Mouse (Mus musculus): Measurements from ENCODE around the gene Cpt1c. TPM values are rescaled to one million over a fixed set of nuclear protein-coding genes. Genes with fewer than 3 reads are reported as not detected.
"Not testable (repeated sequence)": the region's sequence is repeated elsewhere in the genome, so short reads cannot be mapped to it uniquely, and the experiment has no call there.

Cpt1c gene
- total RNA-seq (2014; fragmentation: Nextera tagmentation) = 4.1 and 11.5 TPM in 2 replicates
- 0.91 and 1.3 TPM in 2 replicates for total RNA-seq (2017)

DNA sequence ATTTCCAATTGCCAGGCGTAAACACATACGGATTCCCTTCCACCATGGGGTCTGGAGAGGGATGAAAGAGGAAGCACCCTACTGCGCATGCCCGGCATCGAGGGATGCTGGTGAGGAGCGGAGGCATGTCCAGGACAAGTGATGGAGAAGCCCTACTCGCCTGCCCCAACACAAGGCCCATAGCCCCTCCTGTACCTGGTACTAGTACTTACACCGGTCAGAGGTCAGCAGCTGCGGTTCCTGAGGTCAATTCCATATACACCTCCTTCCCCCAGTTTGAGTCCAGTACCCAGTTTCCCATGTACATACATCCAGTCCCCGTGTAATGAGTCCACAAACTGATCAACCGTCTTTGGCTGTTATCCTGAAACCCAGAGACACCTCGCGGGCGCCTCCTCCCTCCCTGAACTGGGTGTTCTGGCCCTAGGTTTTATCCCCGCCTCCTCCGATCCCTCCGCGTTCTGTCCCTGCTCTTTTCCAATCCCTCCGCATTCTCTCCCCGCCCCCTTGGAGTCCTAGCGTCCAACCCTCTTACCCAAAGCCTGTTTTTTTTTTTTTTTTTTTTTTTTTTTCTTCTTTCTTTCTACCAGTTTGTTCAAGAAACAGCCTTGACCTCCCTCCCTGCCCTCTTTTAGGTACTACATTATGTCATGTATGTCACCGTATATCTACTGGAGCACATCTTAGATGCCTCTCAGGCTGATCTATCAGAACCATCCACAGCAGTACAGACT is at the start of gene Cpt1c:
Gene Cpt1c, minus strand, starts transcription at position 469 of the 734 bp plus-strand sequence.
- ATAC-seq (replicated peaks; ENCODE audit: low FRiP score, low TSS enrichment, poor library complexity, severe bottlenecking) = peak; percentile 72

DNA sequence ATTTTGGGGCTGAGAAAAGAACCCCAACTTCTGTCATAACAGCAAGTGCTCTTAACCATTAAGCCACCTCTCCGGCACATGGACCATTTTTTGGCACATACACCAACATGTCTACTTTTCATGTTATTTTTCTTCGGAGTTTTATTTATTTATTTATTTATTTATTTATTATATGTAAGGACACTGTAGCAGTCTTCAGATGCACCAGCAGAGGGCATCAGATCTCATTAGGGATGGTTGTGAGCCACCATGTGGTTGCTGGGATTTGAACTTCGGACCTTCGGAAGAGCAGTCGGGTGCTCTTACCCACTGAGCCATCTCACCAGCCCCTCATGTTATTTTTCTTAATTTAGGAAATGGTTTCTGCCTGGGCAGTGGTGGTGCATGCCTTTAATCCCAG is 49.1 kb upstream of the Cpt1c start:
- ATAC-seq (replicated peaks; ENCODE audit: low FRiP score, low TSS enrichment, poor library complexity, severe bottlenecking) = not testable (repeated sequence)

DNA sequence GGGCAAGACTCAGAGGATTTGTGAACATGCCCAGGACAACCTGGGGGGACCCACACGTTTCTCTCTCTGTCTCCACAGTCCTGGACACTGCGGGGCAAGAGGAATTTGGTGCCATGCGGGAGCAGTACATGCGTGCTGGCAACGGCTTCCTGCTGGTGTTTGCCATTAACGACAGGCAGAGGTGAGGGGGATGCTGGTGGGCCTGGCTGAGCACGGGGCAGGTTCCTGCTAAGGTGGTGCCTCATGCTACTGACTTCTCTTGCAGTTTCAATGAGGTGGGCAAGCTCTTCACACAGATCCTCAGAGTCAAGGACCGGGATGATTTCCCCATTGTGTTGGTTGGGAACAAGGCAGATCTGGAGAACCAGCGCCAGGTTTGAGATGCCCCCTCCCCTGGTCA is 45.6 kb upstream of the Cpt1c start:
- no peak for ATAC-seq (replicated peaks; ENCODE audit: low FRiP score, low TSS enrichment, poor library complexity, severe bottlenecking)

DNA sequence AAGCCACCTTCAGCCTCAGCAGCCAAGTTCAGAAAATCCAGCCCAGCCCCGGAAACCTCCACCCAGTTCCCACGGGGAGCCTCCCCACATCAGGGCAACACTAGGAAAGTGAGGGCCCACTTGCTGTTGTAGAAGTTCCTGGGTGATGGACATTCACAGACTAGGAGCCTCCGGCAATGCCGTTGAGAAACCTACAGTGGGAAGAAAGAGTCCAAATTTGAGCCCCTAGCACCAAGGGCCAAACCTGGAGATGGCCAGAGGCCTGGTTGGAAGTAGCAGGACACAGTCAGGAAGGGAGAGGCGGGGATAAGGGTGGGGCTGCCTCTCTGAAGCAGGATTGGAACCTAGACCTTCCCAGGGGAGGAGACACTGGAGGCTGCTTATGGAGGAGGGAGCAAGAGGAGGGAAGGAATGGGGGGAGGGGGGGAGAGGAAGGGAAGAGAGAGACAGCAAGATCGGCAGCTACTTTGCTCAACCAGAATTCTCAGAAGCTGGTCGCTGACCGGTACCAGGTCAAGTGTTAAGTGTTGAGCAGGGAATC is 44.5 kb upstream of the Cpt1c start:
- no peak for ATAC-seq (replicated peaks; ENCODE audit: low FRiP score, low TSS enrichment, poor library complexity, severe bottlenecking)

DNA sequence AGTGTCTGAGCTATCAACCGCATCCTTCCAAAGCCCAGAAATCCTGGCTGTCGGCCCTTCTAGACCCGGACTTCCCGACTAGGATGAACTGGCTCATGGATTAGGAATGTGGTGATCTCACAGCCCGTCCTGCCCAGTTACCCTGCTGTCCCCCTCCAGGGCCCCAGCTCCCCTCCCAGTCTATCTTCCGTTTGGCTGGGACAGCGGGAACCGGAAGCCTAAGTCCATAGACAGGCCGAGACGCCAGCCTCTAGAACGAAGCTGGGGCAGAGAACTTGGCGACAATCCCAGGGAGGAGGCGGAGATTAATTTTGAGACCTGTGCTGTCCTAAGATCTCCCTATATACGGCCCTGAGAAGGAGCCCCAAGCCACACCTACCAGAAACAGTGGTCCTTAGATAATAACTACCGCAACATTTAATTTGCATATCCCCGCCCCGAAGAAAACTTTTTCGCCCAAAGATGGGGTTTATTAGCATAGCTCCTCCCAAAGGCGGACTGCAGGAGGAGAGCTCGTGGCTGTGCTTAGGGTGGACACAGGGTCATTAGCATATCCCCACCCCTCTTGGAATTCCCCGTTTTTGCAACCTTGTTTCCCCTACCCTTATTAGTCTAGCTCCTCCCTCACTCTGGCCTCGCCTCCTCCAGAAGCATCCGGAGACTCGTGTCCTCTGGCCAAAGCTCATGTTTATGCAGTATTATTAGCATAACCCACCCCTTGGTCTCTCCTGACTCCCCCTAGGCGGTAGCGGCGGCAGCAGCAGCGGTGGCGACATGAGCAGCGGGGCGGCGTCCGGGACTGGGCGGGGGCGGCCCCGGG is 42.8 kb upstream of the Cpt1c start, which contains the start of gene Rras:
Gene Rras, plus strand, starts transcription at position 720 of the 820 bp plus-strand sequence.
- ATAC-seq (replicated peaks; ENCODE audit: low FRiP score, low TSS enrichment, poor library complexity, severe bottlenecking) = peak; percentile 87

DNA sequence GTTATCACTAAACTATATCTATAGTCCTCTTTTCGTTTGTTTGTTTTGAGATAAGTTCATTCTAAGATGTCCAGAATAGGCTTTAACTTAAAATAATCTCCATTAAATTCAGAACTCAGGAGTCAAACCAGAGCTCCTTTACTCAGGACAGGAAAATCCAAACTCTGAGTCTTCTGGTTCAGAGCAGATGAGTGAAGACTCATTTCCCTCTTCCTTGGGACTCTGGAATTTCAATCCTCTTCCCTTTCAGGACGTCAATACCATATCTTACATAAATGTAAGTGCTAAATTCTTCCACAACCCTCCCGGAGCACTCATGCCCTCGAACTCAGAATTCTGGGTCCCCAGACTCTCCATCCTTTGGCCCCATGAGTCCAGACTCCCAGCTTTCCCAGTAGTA is 42.1 kb upstream of the Cpt1c start:
- ATAC-seq (replicated peaks; ENCODE audit: low FRiP score, low TSS enrichment, poor library complexity, severe bottlenecking) = no peak

DNA sequence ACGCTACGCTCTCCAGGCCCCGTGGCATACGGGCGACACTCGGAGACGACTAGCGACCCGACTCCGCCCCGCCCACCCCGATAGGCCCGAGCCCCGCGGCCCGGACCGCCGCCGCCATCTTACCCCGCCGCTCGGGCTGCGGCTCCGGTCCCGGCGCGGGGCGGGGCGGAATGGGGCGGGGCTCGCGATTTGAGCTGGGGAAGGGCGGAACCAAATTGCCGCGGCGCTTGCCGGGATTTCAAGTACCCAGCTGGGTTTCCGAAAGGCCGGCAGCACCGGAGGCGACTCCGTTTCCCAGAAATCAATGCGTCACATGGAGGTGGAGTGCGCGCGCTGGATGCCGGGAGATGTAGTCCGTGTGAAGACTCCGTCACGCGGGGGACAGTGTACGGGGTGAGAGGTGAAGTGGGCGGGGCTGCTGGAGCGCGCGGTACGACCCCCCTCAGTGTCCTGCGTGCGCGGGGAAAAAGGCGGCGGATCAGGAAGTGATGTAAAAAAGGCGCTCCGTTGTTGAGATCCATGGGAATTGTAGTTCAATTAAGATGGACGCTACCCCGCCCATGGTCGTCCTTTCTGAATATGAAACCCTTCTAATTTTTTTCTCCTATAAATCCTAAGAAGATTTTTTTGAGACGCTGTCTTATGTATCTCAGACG is 41.4 kb upstream of the Cpt1c start, which contains the start of gene Scaf1:
Gene Scaf1, minus strand, starts transcription at position 407 of the 656 bp plus-strand sequence.
- ATAC-seq (replicated peaks; ENCODE audit: low FRiP score, low TSS enrichment, poor library complexity, severe bottlenecking) = peak; percentile 65

DNA sequence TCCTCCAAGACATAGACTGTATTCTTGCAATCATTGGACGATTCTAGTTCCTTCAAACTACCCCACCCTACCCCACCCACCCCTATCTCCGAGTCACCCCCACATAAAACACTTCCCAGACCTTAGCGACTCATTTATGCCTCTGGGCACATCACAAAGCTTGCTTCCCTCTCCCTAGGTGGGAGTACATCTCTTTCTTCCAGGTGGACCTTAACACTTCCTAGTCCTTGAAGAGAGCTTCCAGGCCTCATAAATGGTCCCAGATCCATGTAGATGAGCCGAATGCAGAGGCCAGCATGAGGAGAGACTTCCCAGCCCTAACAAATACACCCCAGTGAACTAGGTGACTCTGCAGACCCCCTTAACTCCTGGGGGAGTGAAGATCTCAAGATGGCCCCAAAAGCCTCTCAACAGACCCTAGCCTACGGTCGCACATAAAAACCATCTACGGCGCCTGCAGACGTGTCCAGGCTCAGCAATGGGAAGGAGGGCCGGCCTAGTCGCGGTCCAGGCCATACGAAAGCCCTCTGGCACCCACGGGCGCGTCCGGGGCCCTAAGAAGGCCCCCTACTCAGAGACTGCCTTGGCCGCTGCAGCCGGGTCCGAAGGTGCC is 40.8 kb upstream of the Cpt1c start:
- ATAC-seq (replicated peaks; ENCODE audit: low FRiP score, low TSS enrichment, poor library complexity, severe bottlenecking) = no peak

DNA sequence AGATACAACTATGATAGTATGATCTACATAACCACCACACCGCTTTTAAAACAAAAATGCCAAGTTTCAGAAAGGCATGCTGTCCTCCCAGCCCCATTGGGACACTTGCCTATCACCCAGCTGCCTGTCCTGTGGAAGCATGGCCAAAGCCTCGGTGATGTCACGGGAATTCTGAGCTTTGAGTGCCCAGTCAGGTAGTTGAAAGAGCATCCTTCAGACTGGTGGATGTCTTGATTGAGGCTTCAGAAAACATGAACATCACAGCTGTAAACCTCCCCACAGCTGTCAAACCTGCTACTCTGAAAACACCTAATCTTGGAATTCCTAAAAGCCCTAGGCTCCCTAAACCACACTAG is 39.4 kb upstream of the Cpt1c start:
- no peak for ATAC-seq (replicated peaks; ENCODE audit: low FRiP score, low TSS enrichment, poor library complexity, severe bottlenecking)

DNA sequence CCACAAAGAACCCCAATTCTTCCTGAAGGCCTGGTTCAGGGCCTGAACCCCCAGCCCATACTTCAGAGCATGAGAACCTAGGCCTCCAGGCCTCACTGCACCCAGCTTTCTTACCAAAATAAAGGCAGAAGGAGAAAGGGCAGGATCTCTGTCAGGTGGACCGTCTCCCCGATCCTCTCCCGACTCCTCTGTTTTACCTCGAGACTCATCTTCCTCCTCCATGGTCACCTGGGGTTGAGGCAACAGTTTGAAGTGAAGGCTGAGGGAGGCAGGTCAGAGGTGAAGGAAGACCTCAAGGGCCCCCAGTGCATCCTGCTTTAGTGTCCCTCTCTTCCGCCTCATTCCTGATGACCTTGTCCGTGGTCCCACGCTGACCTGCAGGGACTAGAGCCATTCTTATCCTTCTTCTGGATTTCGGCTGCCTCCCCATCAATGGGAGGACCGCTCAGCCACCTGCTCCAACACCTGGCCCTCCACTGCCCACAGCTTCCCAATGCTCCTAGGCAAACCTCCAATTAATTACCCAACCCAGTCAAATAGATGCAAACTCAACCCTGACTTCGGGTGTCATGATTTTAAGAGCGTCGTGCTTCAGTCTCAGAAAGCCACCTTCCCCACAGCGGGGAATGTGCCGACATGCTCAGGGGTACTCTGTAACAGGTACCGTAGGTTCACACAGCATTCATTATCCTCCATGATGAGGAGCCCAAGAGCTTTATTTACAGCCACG is 38.9 kb upstream of the Cpt1c start:
- ATAC-seq (replicated peaks; ENCODE audit: low FRiP score, low TSS enrichment, poor library complexity, severe bottlenecking) = no peak

DNA sequence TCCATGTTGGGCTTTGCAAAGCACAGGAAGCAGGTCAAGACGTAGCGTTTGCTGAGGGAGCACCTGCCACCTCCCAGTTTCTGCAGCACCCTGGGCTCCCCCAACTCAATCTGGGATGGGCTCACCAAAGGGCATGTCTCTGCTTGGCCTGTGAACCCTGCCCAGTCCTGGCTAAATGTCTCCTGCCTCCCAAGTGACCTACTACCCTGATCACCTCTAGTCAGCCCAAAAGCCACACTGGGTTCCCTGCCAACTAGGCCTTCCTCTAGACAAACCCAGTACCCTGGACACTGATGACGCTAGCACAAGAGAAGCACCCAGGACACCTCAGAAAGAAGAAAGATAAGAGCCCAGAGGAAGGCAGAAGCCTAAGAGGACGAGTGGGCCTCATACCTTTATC is 38.2 kb upstream of the Cpt1c start:
- ATAC-seq (replicated peaks; ENCODE audit: low FRiP score, low TSS enrichment, poor library complexity, severe bottlenecking) = no peak

DNA sequence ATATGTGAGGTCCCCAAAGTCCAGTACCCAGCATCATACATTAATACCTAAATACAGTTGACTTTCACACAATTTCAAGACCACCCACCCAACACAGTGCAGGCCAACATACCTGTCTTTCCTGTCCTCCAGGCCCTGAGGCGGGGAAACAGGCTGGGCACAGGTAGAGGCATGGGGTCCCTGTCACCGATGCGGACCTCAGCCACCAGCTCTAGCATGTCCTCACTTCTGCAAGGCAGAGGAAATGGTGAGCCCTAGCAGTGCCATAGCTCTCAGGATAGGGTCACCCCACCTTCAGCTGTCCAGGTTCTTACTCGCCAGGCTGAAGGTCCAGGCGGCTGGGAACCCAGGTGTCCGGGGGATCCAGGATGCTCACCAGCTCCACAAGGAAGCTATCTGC is 37.4 kb upstream of the Cpt1c start:
- ATAC-seq (replicated peaks; ENCODE audit: low FRiP score, low TSS enrichment, poor library complexity, severe bottlenecking) = no peak

DNA sequence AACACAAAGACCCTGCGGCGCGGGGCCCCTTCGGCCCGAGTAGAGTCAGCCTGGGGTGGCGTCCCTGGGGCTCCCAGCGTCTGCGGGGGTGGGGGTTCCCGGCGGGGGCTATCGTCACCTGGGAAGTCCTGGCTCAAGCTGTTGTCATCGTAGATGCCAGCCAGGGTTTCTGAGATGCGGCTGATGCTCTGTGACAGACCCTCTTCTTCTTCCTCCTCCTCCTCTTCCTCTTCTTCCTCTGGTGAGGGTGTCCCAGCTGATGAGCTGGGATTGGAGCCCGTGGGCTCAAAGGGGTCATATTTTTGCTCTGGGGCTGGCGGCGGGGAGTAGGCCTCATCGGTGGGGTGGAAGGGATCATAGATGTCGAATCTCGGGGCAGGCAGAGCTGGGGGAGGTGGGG is 33.8 kb upstream of the Cpt1c start:
- ATAC-seq (replicated peaks; ENCODE audit: low FRiP score, low TSS enrichment, poor library complexity, severe bottlenecking) = no peak

DNA sequence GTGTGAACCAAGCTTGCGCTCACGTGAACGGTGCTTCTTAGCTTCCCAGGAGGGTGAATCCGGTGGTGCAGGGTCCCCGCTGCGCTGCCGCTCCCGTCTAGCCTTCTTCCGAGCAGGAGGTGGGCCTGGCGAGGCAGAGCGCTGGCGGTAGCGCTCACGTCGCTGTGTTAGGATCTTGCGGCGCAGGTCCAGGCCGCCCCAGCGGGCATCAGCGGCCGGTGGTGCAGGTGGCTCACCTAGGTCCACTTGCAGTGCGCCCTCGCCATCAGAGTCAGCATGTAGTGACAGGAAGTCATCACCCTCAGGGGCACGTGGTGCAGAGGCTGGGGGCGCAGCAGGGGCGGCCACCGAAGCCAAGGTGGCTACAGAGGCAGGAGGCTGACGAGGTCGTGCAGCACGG is 33.2 kb upstream of the Cpt1c start:
- ATAC-seq (replicated peaks; ENCODE audit: low FRiP score, low TSS enrichment, poor library complexity, severe bottlenecking) = no peak

DNA sequence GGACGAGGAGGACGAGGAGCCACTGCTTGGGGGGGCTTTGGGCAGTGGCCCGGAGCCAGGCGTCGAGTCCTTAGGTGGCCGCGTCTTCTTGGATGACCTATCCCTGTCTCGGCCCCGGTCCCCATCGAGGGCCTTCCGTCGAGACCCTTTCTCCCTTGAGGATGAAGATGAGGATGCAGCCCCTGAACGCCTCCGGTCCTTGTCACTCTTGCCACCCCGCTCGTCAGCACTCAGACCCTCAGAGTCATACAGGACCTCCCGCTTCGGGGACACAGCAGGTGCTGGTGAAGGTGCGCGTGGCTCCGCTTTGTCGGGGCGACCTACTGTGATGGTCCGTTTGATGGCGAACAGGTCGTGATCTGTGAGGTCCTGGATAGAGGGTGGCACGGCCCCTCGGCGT is 32.5 kb upstream of the Cpt1c start:
- no peak for ATAC-seq (replicated peaks; ENCODE audit: low FRiP score, low TSS enrichment, poor library complexity, severe bottlenecking)

DNA sequence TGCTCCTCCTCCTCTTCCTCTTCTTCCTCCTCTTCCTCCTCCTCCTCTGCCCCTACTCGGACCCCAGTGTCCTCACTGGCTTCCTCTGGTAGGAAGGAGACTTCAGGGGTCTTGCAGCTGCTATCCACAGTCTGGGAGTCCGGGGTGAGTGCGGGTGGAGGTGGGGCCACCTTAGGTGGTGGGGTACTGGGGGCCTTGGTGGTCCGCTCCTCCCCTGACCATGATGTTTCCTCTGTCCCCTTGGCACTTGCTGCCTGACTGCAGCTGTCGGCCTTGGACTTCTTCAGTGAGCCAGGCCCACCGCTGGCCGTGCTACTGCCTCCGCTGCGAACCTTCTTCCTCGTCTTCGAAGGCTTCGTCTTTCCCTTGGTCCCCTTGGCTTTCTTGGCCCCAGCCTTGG is 31.9 kb upstream of the Cpt1c start:
- no peak for ATAC-seq (replicated peaks; ENCODE audit: low FRiP score, low TSS enrichment, poor library complexity, severe bottlenecking)

DNA sequence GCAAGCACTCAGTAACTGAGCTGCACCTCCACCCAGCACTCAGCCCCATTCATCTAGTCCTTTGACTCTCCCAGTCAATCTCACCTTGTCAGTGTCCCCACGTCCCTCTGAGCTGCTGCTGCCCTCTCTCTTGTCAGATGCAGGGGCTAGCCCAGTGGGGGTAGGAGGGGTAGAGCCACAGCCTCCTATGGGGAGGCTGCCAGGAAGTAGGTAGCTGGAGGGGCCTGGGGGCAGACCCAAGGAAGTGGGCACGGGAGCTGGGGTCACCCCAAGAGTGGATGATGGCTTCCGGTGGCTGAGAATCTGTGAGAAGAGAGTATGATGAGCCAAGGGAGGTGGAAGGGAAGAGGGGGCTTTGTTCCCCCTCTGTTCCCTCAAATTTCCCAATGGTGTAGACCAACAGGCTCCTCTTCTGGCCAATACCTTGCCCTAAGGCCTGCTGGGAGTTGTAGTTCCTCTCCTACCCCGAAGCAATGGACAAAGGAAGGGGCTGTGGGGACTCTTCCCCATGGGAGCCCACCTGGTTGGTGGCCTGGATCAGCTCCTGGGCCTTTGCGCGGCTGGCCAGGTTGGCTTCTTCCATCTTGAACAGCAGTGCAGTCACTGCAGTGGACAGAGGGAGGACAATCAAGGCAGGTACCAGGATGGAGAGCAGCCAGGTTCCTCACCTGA is 30.8 kb upstream of the Cpt1c start:
- ATAC-seq (replicated peaks; ENCODE audit: low FRiP score, low TSS enrichment, poor library complexity, severe bottlenecking) = no peak

DNA sequence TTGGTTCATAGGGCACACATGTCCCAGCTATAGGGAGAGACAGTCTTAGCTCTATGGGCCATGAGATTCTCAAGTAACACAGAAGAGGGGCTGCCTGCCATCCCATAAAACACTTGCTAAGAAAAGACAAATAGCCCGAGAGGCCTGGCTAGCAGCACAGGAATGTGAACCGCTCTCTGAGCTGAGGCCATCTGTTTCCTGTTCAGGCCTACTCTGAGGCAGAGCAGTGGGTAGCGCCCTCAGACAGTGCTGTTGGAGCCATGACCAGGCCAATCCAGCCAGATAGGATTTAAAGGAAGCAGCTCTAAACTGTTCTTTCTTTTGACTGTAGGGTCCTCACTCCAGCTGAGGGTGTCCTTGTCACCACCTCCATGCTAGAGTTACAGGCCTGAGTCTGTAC is 29.9 kb upstream of the Cpt1c start:
- no peak for ATAC-seq (replicated peaks; ENCODE audit: low FRiP score, low TSS enrichment, poor library complexity, severe bottlenecking)
